Mouse (Mus musculus): ENCODE measurements around the gene Rhot2.

DNA sequence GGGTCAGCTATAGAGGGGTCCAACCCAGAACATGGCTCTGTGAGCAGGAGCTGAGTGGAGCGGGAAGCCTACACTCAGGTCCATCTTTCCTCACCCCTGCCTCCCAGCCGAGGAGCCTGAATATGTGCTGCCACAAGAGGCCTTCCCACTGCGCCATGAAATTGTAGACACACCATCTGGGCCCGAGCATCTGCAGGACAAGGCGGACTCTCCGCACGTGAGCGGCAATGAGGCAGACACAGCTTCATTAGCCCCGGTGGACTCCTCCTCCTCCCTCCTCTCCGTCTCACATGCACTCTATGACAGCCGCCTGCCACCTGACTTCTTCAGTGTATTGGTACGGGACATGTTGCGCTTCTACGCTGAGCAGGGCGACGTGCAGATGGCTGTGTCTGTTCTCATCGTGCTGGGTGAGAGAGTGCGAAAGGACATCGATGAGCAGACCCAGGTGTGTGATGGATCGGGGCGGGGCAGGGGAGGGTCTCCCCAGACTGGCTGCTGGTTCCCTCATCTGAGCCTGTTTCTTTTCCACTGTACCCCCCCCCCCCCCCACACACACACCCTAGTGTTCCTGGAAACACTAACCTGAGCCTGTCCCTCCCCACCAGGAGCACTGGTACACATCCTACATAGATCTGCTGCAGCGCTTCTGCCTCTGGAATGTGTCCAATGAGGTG is 17.0 kb downstream of the Rhot2 start:
- no peak for TF ChIP-seq CTCF (IDR thresholded peaks at IDR 0.05; ENCODE audit: borderline replicate concordance, control insufficient read depth, extremely low read depth, insufficient read depth, low read length, poor library complexity)
- no peak for TF ChIP-seq POLR2A (IDR thresholded peaks at IDR 0.05; ENCODE audit: control insufficient read depth, extremely low read depth, insufficient read depth, low read length, poor library complexity)
